Mouse (Mus musculus) liver, postnatal 0 days (tissue): ENCODE measurements around the gene Rufy1.

Experiments
- CTCF ChIP-seq: sonication (generic); IDR thresholded peaks from 2 replicates; pipeline ENCODE4 v1.5.1; 2016; ENCODE audit warnings: antibody characterized with exemption, low read depth
- EP300 ChIP-seq: IDR thresholded peaks from 2 replicates; pipeline ENCODE4 v1.6.1; 2016; ENCODE audit warnings: antibody characterized with exemption, low read depth, mild to moderate bottlenecking

DNA sequence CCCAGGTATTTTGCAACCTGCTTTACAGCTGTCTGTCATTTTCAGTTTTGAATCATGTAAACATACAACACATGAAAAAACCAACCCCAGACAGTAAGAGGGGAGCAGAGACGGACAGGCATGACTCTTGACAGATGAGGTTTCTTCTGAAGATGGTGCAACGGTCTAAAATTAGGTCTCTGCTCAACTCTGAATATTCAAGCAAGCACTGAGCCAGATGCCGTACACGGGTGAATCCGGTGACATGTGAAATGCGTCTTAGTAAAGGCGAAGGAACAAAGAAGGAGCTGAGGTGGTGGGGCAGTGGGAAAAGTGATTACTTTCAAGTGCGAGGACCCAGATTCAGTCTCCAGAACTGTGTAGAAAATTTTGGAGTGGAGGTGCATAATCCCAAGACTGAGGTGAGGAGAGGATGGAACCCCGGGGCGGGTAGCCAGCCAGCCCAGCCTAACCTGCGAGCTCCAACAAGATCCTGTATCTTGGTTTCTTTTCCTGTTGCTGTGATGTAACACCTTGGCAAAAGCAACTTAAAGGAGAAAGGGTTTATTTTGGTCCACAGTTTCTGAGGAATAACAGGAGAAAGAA lies 46.7 kb upstream of the Rufy1 start:
- no peak for TF ChIP-seq CTCF
- TF ChIP-seq EP300: no peak
